Mouse (Mus musculus) kidney, adult 2 months (tissue): ENCODE measurements around the gene Mocs3.

ENCODE experiments used
- CTCF ChIP-seq: fragments of 200-500 bp; conservative IDR thresholded peaks from 2 replicates; pipeline ENCODE4 v1.5.1; 2011; ENCODE audit warnings: low read depth, mild to moderate bottlenecking, control low read depth, low read length, moderate library complexity, mixed read lengths; ENCODE audit not compliant: insufficient read depth, insufficient read length
- POLR2A ChIP-seq: fragments of 200-500 bp; IDR thresholded peaks from one replicate; pipeline ENCODE4 v1.6.1; 2011; ENCODE audit warnings: low read depth, low read length, control low read depth

DNA sequence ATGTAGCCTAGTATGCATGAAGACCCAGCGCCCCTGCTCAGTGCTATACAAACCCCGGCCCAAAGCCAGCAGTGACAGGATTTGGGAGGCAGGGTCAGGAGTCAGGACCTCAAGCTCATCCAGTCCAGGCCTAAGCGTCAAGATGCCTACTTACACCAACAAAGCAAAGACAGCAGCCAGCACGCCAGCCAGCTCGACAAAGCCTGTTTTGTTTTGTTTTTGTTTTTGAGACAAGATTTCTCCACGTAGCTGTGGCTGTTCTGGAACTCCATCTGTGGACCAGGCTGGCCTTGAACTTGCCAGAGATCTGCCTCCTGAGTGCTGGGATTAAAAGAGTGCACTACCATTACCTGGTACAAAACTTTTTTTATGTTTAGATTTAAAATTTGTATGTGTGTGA lies 7.1 kb upstream of the Mocs3 start:
- TF ChIP-seq CTCF (no peak), POLR2A (no peak)
